Mouse (Mus musculus): ENCODE data around the gene Akap5.

The Akap5 gene
- long read RNA-seq, experiment 1: 0 reads
- long read RNA-seq, experiment 2: 0 reads

DNA sequence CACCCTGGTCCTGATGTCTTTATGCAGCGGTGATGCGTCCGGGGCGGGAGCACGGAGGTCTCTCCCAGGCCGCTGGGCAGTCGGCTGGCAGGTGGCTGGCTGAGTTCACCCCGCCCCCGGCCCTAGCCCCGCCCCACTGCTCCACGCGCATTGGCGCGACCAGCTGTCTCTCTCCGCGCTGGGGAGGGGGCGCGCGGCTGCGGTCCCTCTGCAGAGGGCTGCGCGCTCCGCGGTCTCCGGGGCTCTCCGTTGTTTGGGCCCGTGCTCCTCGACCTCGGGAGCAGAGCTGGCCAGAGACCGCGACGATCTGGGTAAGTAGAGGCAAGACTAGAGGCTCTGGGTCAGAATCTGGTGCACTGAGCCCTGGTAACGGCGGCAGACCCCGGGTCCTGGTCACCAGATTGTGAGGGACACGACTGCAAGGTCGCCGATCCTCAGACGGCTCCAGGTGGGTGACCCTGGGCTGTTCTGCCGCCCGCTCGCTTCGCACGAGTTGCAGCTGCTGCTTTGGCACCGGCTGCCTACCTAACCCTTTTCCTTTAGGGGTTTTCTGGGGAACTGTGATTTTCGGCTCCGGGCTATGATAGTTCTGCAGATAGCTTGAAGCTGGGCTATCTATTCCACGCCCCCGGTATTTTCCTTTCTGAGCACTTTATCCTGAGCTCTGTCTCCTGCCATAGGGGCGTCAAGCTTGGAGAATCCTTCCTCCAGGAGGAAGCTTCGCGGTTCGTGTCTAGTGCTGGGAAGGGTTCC, at the start of gene Akap5:
Gene Akap5, plus strand, starts transcription at position 213 of the 753 bp plus-strand sequence.
- intact Hi-C loops (cut with DNase I): no loop called here

DNA sequence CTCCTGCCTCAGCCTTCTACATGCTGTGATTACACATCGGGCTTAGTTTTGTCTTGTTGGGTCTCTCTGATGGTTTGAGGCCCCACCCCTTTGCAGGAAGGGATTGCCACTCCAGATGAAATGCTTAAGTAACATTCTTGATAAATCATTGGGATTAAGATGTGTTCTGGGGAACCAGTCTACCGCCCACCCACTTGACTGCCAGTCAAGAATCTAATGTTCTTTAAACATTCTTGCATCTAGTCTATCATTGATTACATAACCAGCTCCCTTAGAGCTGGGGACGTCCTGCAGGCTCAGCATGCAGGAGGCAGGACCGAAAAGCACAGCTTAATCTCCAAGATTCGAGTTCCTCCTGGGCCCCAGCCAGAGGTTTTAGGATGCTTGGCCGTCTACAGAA, 46.5 kb upstream of the Akap5 start:
- intact Hi-C loops (cut with DNase I): no loop called here

DNA sequence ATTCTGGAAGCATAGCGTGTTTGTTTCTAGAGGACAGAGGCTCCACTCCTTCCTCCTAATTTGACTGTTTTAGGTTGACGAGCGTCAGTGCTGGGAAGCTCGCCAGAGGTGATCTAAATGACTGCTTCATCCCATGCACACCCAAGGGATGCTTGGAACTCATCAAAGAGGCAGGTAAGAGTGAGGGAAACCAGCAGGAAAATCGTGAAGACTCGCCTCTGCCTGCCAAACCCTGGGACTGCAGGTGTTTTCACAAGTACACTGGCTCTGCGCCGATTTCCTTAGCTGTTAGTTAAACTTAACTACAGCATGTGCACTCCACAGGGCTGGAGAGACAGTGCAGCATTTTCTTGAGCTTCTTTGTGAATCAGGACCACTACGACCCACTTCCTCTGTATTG, 44.1 kb upstream of the Akap5 start:
- intact Hi-C loops (cut with DNase I): loop anchor here (5.0 kb wide), 1 partner anchor 187 kb away; no protein-coding TSS in a partner anchor

DNA sequence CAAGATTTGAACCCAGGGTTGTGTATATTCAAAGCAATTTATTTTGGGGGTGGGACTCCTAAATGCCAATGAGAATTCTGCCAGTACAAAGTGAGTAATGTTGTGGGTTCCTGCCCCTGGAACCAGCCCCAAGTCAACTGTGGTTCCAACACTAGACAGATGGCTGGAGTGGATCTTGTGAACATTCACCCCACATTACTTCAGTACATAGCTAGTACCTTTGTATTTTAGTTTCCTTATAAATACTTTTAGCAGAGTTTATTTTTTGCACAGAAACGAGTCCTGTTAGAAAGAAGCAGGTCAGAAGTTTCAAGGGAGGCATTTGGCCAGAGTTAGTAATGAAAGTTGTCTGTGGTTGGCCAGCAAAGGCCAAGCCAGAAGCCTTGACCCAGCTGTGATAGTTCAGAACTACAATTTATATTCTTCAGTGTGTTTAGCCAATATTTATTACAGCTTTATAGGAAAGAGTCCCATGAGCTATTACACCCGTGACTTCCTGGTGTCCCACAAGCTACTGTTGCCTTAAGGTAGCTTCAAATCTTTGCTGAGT, 43.5 kb upstream of the Akap5 start:
- intact Hi-C loops (cut with DNase I): loop anchor here (5.0 kb wide), 1 partner anchor 186 kb away; no protein-coding TSS in a partner anchor

DNA sequence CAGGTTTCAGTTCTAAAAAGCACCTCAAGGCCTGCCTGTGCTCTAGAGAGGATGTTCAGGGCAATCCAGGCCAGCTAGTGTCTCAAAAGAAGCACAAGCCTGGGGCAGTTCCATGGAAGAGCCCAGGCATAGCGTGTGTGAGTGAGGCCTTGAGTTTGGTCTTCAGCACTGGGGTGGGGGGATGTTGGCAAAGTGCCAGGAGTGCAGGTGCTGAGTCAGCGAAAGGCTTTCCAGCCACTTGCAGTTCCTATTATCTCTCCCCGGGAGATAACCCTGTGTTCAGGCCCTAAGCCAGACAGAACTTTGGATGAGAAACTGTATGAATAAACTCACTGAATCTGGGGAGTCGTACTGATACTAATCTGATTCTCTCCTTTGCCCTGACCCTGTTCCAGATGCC, 42.6 kb upstream of the Akap5 start:
- intact Hi-C loops (cut with DNase I): loop anchor here (5.0 kb wide), 1 partner anchor 185 kb away; no protein-coding TSS in a partner anchor

DNA sequence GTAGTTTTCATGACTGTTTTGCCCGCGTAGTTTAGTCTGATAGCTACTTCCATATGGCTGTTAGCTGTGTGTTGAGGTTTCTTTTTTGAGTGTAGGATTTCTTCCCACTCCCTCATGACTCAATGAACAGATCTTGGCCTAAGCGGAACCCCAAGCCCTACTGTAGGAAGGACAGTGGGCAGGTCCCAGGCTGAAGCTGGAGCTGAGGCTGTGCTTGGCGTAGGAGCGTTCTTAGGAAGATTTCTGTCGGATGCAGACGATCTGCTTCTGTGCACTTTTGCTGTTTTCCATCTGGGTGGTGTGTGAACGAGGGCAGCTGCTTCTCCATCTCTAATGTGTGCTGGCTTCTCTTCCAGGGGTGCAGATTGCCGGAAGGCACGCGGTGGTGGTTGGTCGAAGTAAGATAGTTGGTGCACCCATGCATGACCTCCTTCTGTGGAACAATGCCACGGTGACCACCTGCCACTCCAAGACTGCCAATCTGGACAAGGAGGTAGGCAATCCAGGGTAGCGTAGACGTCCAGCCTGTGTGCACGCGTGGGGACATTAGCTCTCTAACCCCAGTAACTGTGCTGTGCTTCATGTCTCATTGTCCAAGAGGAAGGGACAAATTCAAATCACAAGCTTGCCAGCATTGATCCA, 42.0 kb upstream of the Akap5 start:
- intact Hi-C loops (cut with DNase I): loop anchor here (5.0 kb wide), 1 partner anchor 185 kb away; no protein-coding TSS in a partner anchor

DNA sequence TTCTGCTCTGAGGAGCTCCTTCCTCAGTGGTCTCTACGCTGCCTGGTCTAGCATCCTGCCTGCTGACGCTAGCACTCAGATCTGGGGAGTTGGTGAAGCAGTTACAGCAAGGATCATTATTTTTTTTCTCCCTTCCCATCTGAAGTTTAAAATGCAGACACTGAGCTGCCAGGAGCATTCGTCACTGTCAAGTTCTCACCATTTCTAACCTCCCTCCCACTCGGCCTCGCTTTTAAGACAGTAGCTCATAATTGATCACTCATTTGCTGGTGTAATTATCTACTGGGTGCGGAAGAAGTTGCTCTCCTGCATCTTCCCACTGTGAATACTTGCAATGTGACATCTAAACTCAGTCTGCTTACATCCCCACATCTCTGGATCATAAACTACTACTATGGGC, 39.3 kb upstream of the Akap5 start:
- intact Hi-C loops (cut with DNase I): no loop called here

DNA sequence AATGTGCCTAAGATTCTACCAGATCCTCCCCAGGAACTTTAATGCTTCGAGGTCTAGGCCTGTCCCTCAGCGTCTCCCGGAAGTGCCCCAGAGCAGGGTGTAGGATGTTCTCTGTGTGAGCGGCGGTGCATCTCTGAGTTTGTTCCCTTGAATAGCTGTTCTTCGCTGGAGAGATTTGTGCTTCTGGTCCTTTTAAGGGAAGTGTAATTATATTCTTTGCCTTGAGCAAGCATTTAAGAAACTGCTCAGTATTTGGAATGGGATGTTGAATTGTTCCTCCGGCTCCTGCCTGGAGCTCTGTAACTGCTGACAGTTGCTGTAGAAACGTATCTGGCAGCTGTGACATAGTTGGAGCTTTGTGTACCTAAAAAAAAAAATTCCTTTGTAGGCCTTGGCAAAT, 36.7 kb upstream of the Akap5 start:
- intact Hi-C loops (cut with DNase I): no loop called here

DNA sequence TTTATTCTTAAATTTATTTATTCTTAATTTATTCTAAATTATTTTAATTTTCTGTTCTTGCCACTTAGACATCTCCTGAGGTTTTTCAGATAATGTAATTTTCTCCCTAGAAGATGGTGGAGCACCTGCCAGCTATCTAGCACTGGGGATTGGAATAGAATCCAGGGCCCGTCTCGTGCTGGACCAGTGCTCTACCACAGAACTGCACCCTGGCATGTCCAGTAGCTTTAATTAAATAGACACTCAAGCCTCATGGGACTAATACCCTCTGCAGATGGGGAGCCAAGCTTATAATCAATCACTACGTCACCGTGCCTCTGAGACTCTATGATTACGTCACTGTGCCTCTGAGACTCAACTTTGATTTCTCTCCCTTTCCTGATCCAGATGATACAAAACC, 36.2 kb upstream of the Akap5 start:
- intact Hi-C loops (cut with DNase I): no loop called here

DNA sequence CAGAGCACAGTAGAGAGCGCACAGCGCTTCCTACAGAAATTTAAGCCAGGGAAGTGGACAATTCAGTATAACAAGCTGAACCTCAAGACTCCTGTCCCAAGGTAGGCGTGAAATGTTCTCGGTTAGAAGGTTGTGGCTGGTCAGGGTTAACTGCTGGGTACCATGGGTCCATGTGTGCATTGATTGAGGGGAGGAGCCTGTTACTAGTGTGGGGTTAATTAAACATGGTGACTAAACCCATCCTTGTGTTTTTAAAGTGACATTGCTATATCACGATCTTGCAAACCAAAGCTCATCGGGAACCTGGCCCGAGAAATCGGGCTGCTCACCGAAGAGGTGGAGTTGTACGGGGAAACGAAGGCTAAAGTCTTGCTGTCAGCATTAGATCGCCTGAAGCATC, 35.3 kb upstream of the Akap5 start:
- intact Hi-C loops (cut with DNase I): no loop called here

DNA sequence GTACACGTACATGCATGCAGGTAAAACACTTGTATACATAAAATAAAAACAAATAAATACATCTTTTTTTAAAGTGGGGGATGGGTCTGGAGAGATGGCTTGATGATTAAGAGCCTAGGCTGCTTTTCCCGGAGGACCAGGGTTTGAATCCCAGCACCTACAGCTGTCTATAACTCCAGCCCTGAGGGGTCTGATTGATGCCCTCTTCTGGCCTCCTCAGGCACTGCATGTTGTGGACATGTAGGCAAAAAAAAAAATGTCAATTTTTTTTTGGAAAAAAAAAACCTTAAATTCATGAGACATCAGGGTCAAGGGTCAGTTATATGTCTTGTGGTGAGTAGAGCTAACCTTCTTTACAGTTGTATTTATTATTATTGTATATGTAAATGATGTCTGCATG, 34.4 kb upstream of the Akap5 start:
- intact Hi-C loops (cut with DNase I): loop anchor here (5.0 kb wide), 1 partner anchor 182 kb away; no protein-coding TSS in a partner anchor

DNA sequence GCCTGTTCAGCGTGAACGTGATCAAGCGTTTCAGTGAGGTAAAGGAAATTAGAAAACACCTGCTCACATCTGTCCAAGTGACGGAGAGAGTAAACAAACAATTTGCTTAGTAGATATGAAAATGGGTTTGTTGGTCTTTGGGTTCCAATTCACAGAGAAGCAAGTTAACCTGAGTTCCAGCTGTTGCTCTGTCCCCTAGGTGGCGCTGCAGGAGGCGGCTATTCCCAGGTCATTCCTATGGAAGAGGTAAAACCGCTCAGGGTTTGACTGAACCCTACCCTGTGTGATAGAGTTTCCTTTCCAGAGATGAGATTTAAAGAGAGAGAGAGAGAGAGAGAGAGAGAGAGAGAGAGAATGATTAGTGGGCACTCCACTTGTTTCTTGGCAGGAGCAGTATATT, 31.5 kb upstream of the Akap5 start:
- intact Hi-C loops (cut with DNase I): loop anchor here (2.0 to 5.0 kb wide), 2 partner anchors 48 to 179 kb away; no protein-coding TSS in a partner anchor

DNA sequence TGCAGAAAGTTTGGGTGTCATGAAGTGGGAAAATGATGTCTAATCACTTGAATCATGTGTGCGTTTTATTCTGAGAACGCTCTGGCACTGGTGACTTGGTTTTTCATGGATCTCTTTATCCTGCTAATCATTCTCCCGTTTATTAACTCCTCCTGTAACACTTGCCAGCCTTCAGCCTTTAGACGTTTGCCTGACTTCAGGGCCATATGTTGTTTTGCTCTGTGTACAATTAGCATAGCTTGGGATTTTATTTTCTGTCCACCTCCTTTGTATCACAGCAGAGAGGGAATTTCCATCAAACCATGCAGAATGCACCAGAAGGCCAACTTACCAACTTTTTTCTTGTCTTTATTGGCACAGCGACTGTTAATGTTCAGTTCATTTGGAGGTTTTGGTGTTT, 26.9 kb upstream of the Akap5 start:
- intact Hi-C loops (cut with DNase I): no loop called here

DNA sequence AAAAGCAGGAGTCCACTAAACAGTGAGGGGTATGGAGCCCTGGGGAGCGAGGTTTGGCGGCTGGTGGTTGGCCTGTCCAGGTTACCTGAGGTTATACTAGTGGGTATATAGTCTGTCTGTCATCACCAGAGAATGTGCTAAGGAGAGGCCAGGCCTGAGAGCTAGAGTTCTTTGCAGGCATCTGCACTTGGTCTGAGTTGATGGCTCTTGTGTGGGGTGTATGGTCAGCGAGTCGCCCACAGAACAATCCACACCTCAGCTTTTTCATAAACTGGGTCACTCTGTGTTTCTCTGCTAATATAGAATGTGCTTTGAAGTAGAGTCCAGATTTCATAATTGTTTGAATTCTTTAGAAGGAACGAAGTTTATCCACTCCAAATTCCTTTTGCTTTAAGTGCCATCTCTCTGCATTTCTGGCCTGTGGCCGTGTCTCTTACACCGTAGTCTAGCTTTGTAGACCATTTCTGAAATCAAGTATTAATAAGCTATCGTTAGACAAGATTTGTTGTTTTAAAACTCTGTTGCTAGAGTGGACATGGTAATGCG, 25.3 kb upstream of the Akap5 start:
- intact Hi-C loops (cut with DNase I): no loop called here

DNA sequence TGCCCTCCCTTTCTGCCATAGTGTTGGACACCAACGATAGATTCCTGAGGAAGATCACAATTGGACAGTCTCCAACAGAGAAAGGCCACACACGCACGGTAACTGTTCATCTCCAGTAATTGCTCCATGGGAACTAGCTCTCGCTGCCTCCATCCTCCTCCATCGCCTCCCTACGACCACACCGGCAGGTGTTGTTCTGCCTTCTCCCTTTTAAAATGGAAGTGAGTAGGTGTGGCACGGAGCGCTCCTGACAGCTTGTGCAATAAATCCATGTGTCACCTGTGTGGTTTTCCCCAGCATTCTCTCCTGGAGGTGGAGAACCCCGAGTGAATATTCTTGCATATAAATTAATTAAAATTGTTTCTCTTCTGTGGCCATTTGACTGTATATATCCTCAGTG, 24.3 kb upstream of the Akap5 start:
- intact Hi-C loops (cut with DNase I): no loop called here

DNA sequence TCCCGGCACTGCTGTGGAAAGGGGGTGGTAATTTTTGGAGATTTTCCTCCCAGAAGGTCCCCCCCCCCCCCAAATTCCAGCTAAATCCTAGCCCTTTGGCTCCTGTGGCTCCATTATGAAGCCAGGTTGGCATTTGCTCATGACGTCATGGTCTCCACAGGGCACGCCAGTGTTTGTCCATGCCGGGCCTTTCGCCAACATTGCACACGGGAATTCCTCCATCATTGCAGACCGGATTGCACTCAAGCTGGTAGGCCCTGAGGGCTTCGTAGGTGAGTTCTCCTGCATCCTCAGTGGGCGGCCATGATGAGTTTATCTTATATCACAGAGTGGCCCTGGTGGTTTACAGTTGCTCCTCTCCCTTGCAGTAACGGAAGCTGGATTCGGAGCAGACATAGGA, 21.2 kb upstream of the Akap5 start:
- intact Hi-C loops (cut with DNase I): no loop called here

DNA sequence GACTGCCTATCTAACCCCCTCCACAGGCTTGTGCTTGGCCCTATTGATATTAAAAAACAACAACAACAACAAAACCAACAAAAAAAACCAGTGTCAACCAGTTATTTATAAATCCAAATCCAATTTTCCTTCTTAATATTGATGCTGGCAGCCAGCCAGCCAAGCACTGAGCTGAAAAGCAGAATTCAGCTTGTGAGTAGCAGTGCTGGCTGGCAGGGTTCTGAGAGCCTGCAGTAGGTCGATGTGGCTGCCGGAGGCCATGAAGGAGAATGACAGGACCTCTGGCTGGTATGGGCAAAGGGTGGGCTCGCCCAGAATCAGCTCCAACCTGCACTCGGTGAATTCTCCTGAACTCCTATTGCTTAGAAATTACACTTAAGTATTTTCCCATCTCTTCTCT, 20.5 kb upstream of the Akap5 start:
- intact Hi-C loops (cut with DNase I): no loop called here

DNA sequence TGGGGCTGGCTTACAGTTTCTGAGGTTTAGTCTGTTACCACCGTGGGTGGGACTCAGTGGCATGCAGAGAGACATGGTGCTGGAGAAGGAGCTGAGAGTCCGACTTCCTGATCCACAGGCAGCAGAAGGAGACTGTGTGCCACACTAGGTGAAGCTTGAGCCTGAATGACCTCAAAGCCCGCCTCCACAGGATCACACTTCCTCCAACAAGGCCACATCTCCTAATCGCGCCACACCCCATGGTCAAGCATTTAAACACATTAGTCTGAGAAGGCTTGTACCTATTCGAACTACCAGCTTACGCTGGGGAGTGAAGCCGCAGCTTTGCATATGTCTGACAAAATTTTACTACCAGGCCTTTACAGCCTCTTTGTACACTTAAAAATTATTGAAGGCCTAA, 19.6 kb upstream of the Akap5 start:
- intact Hi-C loops (cut with DNase I): no loop called here

DNA sequence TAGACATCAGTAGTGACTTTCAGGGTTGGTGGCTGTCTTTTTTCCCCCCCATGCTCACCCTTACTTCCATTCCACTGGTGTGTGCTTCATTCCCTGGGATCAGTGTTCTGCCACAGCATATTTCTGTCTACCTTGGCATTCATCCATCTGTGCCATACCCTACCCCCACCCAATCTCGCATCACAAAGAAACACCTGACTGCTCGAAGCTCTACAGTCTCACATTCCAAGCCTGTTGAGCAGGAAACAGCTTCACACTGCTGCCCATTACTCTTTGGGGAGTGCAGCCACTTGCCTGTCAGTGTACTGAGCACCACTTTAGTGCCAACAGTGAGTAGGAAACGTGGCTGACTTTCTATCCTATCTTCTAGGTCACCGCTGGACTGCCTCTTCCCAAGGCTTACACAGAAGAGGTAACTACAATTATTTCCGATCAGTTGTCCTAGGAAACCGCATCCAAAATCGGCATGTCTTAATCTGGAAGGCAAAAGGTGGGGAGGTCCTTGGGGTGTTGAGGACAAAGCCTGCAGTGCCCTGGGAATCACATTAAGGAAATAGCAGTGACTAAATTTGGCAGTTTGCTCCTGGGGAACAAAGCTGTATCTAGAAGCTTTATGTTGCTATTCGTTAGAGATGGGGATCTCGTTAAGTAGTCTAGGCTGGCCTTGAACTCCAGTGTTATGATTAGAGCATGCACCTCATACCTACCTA, 17.7 kb upstream of the Akap5 start:
- intact Hi-C loops (cut with DNase I): no loop called here

DNA sequence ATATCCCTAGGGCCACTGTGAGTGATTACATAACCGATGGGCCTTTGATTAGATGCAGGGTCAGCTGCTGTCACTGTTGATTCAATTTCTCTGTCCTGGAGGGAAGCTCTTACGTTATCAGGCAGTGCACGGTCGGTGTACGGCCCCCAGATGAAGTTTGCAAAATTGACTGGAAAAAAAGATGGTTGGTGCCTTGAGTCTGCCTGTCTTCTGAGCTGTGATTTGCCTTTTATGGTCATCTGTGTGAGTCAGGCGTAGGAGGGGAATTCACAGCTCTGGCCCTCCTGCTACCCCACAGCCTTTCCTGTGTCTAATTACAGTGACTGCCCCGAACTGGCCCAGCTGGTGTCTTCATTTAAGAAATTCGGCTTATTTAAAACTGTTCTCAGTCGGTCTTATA, 16.7 kb upstream of the Akap5 start:
- intact Hi-C loops (cut with DNase I): no loop called here

DNA sequence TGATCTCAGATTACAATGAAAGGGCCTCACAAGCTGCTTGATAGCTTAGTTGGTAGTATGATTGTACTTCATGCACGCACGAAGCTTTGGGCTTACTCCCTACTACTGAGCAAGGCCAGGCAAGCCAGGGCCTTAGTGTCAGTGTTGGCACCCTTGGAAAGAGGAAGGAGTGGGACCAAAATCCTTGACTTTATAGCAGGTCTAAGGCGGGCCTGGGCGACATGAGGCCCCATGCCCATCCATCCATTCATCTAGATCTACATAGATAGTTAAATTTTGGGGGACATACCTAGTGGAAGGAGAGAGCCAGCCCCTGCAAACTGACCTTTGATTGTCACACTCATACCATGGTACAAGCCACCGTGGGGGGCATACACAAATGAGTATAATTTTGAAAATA, 16.3 kb upstream of the Akap5 start:
- intact Hi-C loops (cut with DNase I): no loop called here

All from adrenal gland (tissue).